Mouse (Mus musculus): Measurements from ENCODE around the gene Sec24d. TPM values are rescaled to one million over a fixed set of nuclear protein-coding genes. Genes with fewer than 3 reads are reported as not detected.
A peak's percentile ranks its signal among the peaks of the same experiment; 100 is the strongest.
"Not testable (repeated sequence)": the region's sequence is repeated elsewhere in the genome, so short reads cannot be mapped to it uniquely, and the experiment has no call there.

Gene Sec24d
- polyA plus RNA-seq, 1 experiment from 2014 or later, result 19.3 TPM

DNA sequence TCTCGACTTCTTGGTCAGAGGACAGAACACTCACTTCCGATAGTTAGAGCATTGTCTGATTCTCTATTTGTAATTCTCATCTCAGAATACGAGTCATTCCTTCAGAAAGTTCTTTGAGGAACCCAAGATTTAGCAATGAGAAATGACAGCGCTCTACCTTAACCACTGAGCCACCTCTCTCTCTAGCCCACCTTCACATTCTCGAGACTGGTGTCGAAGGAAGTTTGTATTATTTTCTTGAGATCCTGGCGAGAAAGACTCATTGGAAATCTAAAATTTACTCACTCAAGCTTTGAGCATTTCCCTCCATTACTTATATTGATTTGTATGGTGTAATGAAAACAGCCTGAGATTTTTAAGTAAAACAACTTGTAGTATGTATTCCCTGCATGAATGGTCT lies 117.2 kb downstream of the Sec24d start:
- peaks cover 10% of the 10 kb centered on the region; the same call in 1 of the 2 replicates for H3K27me3 ChIP-seq
- H3K4me3 ChIP-seq, result peak overlapping the region; percentile 75; the same call in 1 of the 2 replicates
- ATAC-seq (replicated peaks), result no peak
- H3K4me2 ChIP-seq (replicated peaks), result peak overlapping the region; percentile 57; the same call in 1 of the 2 replicates
- 87% methylated on average over 7 of the region's 7 CpGs for WGBS
- H3K4me1 ChIP-seq, result peaks cover 20% of the 10 kb centered on the region
- 0 out of 2 replicates have a peak overlapping the region, but pooled peaks have one; percentile 62 for H3K9ac ChIP-seq (replicated peaks)
- H3K27ac ChIP-seq (replicated peaks), result no peak overlapping the region
- no peaks in the 10 kb centered on the region for H3K9me3 ChIP-seq
- H3K36me3 ChIP-seq, result peaks cover 18% of the 10 kb centered on the region

DNA sequence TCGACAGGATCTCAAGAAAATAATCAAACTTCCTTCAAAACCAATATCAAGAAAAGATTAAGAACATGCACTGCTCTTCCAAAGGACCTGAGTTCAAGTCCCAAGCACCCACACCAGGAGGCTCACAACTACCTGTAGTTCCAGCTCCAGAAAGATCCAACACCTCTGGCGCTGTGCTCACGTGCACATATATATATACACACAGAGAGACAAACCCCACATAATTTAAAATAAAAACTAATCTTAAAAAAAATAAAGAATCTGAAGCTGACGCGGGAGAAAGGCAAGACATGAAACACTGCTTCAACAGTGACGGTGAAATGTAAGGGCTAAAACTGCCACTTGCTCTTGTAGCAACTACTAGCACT lies 117.8 kb downstream of the Sec24d start:
- H3K9ac ChIP-seq (replicated peaks), result peak overlapping the region; percentile 62
- peak overlapping the region; percentile 93 for H3K27ac ChIP-seq (replicated peaks)
- H3K4me3 ChIP-seq, result peak overlapping the region; percentile 75
- WGBS, result 11% methylated on average over 6 of the region's 6 CpGs
- no peaks in the 10 kb centered on the region for H3K9me3 ChIP-seq
- peak; percentile 7 for ATAC-seq (replicated peaks)
- H3K4me1 ChIP-seq, result peaks cover 20% of the 10 kb centered on the region
- H3K36me3 ChIP-seq, result peaks cover 12% of the 10 kb centered on the region
- H3K4me2 ChIP-seq (replicated peaks), result peak overlapping the region; percentile 57
- H3K27me3 ChIP-seq, result peaks cover 10% of the 10 kb centered on the region; the same call in 1 of the 2 replicates

GRCm38 (mm10) chr3:123385486-123386156 lies 118.4 kb downstream of the Sec24d start, which contains the start of gene Mettl14:
Gene Mettl14, minus strand, starts transcription at chr3:123386108.
- Histone ChIP-seq H3K4me1 (peaks cover 20% of the 10 kb centered on the region), H3K27me3 (peaks cover 10% of the 10 kb centered on the region; the same call in 1 of the 2 replicates), H3K4me2 (replicated peaks) (peak within 1 kb of the TSS; percentile 57), H3K9me3 (no peaks in the 10 kb centered on the region), H3K9ac (replicated peaks) (peak within 1 kb of the TSS; percentile 62), H3K27ac (replicated peaks) (peak within 1 kb of the TSS; percentile 93), H3K36me3 (peaks cover 10% of the 10 kb centered on the region), H3K4me3 (peak within 1 kb of the TSS; percentile 75)
- WGBS, result under 1% methylated on average over 41 of the region's 41 CpGs
- ATAC-seq (replicated peaks), result peak; percentile 99

DNA sequence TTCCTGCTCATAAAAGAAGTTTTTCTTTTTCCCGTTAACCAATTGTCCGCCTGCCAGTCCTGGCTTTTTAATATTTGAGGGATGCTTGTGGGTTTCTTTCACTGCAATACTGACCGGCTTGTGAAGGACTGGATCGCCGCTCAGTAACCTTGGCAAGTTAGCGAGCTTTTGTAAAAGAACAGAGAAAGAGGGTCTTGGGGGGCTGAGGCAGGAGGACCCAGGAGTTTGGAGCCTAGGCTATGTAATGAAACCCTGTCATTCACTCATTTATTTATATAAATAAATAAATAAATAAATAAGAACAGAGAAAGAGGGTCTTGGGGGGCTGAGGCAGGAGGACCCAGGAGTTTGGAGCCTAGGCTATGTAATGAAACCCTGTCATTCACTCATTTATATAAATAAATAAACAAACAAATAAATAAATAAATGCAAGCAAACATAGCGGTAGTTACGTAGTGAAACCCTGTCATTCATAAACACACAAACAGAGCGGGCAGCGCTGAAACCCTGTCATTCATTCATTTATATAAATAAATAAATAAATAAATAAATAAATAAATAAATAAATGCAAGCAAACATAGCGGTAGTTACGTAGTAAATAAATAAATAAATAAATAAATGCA lies 119.0 kb downstream of the Sec24d start:
- 17% methylated on average over 12 of the region's 12 CpGs for WGBS
- H3K36me3 ChIP-seq, H3K27me3 ChIP-seq, H3K9me3 ChIP-seq: not testable (repeated sequence)
- H3K4me2 ChIP-seq (replicated peaks), result peak overlapping the region; percentile 56
- H3K9ac ChIP-seq (replicated peaks), result peak overlapping the region; percentile 62
- peak; percentile 75 for ATAC-seq (replicated peaks)
- H3K4me3 ChIP-seq, result peak overlapping the region; percentile 75
- peaks cover 20% of the 10 kb centered on the region for H3K4me1 ChIP-seq
- H3K27ac ChIP-seq (replicated peaks), result peak overlapping the region; percentile 93

GRCm38 (mm10) chr3:123391180-123391579 lies 123.9 kb downstream of the Sec24d start:
- Histone ChIP-seq H3K4me3 (no peak overlapping the region), H3K4me2 (replicated peaks) (no peak overlapping the region), H3K4me1 (no peaks in the 10 kb centered on the region), H3K9me3 (no peaks in the 10 kb centered on the region), H3K27ac (replicated peaks) (no peak overlapping the region), H3K27me3 (peaks cover 10% of the 10 kb centered on the region; the same call in 1 of the 2 replicates), H3K9ac (replicated peaks) (no peak overlapping the region), H3K36me3 (no peaks in the 10 kb centered on the region)
- ATAC-seq (replicated peaks), result no peak
- WGBS, result 79% methylated on average over 4 of the region's 4 CpGs

DNA sequence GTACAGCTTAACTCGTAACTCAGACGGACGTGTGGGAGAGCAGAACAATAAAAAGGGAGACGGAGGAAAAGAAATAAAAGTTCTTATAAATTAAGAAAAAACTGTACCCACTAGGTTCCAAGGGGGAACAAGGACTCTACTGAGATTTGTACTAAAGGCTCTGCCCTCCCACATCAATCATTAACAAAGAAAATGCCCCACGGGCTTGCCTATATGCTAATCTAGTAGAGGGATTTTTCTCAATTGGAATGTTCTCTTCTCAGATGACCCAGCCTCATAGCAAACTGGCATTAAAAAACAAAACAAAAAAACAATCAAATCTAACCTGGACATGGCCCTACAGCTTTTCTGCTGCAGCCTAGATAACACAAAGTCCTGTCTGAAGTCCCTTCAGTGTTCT lies 128.4 kb downstream of the Sec24d start:
- Histone ChIP-seq H3K27ac (replicated peaks) (no peak overlapping the region), H3K9me3 (no peaks in the 10 kb centered on the region), H3K36me3 (no peaks in the 10 kb centered on the region), H3K4me2 (replicated peaks) (no peak overlapping the region), H3K27me3 (no peaks in the 10 kb centered on the region), H3K4me3 (no peak overlapping the region), H3K4me1 (no peaks in the 10 kb centered on the region), H3K9ac (replicated peaks) (no peak overlapping the region)
- 75% methylated on average over 5 of the region's 5 CpGs for WGBS
- ATAC-seq (replicated peaks), result no peak

DNA sequence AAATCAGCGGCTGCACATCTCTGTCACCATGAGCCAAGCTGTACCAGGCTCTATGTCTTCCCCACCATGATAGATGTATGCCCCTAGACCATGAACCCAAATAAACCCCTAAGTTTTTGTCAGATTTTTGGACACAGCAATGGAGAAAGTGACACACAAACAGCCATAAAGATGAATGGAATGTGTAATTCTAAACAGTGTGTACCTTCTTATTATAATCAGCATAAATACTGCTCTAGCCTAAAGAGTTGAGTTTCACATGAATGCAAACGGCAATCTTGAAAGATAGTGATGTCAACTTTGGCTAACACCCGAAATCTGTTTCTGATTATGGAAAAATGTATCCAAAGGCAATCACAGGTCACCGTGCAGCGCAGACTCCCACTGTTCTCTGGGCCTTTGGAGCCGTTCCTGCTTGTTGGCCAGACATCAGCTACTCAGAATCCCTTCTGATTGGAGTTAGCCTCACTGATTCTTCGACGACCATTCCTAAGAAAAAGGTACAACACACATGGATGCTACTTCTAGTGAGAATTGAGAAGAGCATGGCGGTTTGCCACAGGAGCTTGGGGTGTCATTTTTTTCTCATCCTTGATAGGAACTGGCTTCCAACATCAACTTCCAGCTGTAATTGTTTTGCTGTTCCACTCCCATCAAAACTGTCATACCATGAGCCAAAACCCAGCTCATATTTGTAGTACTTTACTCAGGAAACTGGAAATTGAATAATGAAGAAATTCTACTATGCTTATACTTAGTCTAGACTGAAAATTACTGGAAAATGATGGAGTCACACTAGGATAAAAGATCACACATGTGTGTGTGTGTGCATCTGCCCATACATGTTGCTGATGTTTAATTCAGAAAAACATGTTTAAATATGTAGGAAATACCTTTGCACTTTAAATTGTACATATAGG lies 130.6 kb downstream of the Sec24d start:
- WGBS, result 89% methylated on average over 9 of the region's 9 CpGs
- H3K9ac ChIP-seq (replicated peaks), result no peak overlapping the region

DNA sequence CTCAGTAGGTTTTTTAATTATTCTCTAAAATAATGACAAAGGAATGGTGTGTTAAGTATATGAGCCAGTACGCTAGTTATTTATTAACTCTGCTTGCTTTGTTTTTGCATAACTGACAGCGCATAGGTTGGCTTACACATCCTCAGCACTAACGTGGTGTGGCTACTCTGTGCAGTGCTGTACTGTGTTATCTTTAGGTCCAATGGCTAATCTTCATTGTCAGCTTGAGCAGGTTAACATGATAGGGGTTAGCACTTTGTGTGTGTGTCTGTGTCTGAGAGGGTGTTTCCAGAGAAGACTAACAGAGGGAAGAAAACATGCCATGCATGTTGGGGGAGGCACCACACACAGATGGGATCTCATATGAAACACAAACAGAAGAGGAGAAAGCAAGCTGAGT lies 137.7 kb downstream of the Sec24d start:
- Histone ChIP-seq H3K27me3 (no peaks in the 10 kb centered on the region), H3K4me3 (no peak overlapping the region), H3K4me2 (replicated peaks) (no peak overlapping the region), H3K9me3 (no peaks in the 10 kb centered on the region), H3K4me1 (no peaks in the 10 kb centered on the region), H3K36me3 (no peaks in the 10 kb centered on the region), H3K27ac (replicated peaks) (no peak overlapping the region), H3K9ac (replicated peaks) (no peak overlapping the region)
- 83% methylated on average over 3 of the region's 3 CpGs for WGBS
- ATAC-seq (replicated peaks), result no peak

More for the DNA sequence above, 130.6 kb downstream of the Sec24d start:
- no peaks in the 10 kb centered on the region for H3K36me3 ChIP-seq
- H3K9me3 ChIP-seq, result no peaks in the 10 kb centered on the region
- no peak for ATAC-seq (replicated peaks)
- no peak overlapping the region for H3K27ac ChIP-seq (replicated peaks)
- no peak overlapping the region for H3K4me2 ChIP-seq (replicated peaks)
- no peaks in the 10 kb centered on the region for H3K4me1 ChIP-seq
- no peaks in the 10 kb centered on the region for H3K27me3 ChIP-seq
- no peak overlapping the region for H3K4me3 ChIP-seq

- H3K4me3 ChIP-seq, result no peak overlapping the region
- no peak for ATAC-seq (replicated peaks)
- no peak overlapping the region for H3K4me2 ChIP-seq (replicated peaks)
- H3K36me3 ChIP-seq, result no peaks in the 10 kb centered on the region
- 71% methylated on average over 6 of the region's 6 CpGs for WGBS
- no peaks in the 10 kb centered on the region for H3K27me3 ChIP-seq
- no peaks in the 10 kb centered on the region for H3K9me3 ChIP-seq
- H3K4me1 ChIP-seq, result no peaks in the 10 kb centered on the region
- H3K27ac ChIP-seq (replicated peaks), result no peak overlapping the region
- H3K9ac ChIP-seq (replicated peaks), result no peak overlapping the region
Observed at GRCm38 (mm10) chr3:123411821-123412578, 144.7 kb downstream of the Sec24d start.

DNA sequence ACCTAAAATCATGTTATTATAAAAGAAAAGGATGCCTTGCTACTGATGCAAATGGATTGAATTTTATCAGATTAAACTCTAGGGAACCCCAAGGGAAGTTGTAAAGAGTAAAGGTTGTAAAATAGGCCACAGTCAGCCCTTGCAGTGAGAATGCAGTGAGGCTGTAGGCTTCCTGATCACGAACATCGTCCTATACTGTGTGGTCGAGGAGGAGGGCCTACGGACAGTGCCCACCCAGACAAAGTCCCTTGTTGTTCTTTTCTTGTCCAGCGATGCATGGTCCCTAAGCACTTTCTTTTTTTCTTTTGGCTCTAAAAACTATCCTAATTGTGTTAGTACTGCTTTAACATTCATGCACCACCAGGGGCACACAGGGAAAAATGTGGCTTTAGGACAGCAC lies 145.9 kb downstream of the Sec24d start:
- no peaks in the 10 kb centered on the region for H3K27me3 ChIP-seq
- H3K4me3 ChIP-seq, result no peak overlapping the region
- no peaks in the 10 kb centered on the region for H3K9me3 ChIP-seq
- no peaks in the 10 kb centered on the region for H3K36me3 ChIP-seq
- ATAC-seq (replicated peaks), result no peak
- H3K4me2 ChIP-seq (replicated peaks), result no peak overlapping the region
- H3K27ac ChIP-seq (replicated peaks), result no peak overlapping the region
- H3K9ac ChIP-seq (replicated peaks), result no peak overlapping the region
- 10% methylated on average over 5 of the region's 5 CpGs for WGBS
- no peaks in the 10 kb centered on the region for H3K4me1 ChIP-seq

Data from forebrain, embryonic 15.5 days (tissue).